Mouse (Mus musculus) naive thymus-derived CD4-positive, alpha-beta T cell, adult 2 months (primary cell): ENCODE results near the gene Aldh8a1.
A peak's percentile ranks its signal among the peaks of the same experiment; 100 is the strongest.

Source experiments
- DNase-seq: peaks from one replicate; pipeline ENCODE4 v3.0.0-alpha.2; 2011; ENCODE audit warnings: low read depth

Gene Aldh8a1

GRCm38 (mm10) chr10:21376682-21377473 lies at the start of gene Aldh8a1:
Gene Aldh8a1, plus strand, starts transcription at chr10:21377291.
- no peak for DNase-seq

GRCm38 (mm10) chr10:21327605-21328135 lies 49.4 kb upstream of the Aldh8a1 start:
- peak; percentile 38 for DNase-seq

- no peak for DNase-seq
These were observed 42.6 kb upstream of the Aldh8a1 start for GRCm38 (mm10) chr10:21334349-21335105.

GRCm38 (mm10) chr10:21335534-21335933 lies 41.6 kb upstream of the Aldh8a1 start:
- DNase-seq: no peak

- peak; percentile 78 for DNase-seq
These were observed 39.9 kb upstream of the Aldh8a1 start for GRCm38 (mm10) chr10:21337191-21337590.

GRCm38 (mm10) chr10:21341706-21342105 lies 35.4 kb upstream of the Aldh8a1 start:
- no peak for DNase-seq

- no peak for DNase-seq
These were observed 34.6 kb upstream of the Aldh8a1 start for GRCm38 (mm10) chr10:21342331-21343005.

- DNase-seq: no peak
These were observed 29.8 kb upstream of the Aldh8a1 start for GRCm38 (mm10) chr10:21347332-21347731.

GRCm38 (mm10) chr10:21349449-21349848 lies 27.6 kb upstream of the Aldh8a1 start:
- no peak for DNase-seq

- DNase-seq: no peak
These were observed 27.1 kb upstream of the Aldh8a1 start for GRCm38 (mm10) chr10:21349946-21350345.

- no peak for DNase-seq
These were observed 26.3 kb upstream of the Aldh8a1 start for GRCm38 (mm10) chr10:21350531-21351515.

- DNase-seq: no peak
These were observed 25.3 kb upstream of the Aldh8a1 start for GRCm38 (mm10) chr10:21351766-21352165.

GRCm38 (mm10) chr10:21353890-21354289 lies 23.2 kb upstream of the Aldh8a1 start:
- no peak for DNase-seq

- DNase-seq: no peak
These were observed 22.6 kb upstream of the Aldh8a1 start for GRCm38 (mm10) chr10:21354506-21354905.

- no peak for DNase-seq
These were observed 19.1 kb upstream of the Aldh8a1 start for GRCm38 (mm10) chr10:21357986-21358385.

GRCm38 (mm10) chr10:21359086-21359485 lies 18.0 kb upstream of the Aldh8a1 start:
- DNase-seq: no peak

GRCm38 (mm10) chr10:21361871-21362270 lies 15.2 kb upstream of the Aldh8a1 start:
- no peak for DNase-seq

GRCm38 (mm10) chr10:21363297-21363696 lies 13.8 kb upstream of the Aldh8a1 start:
- no peak for DNase-seq

GRCm38 (mm10) chr10:21364946-21365345 lies 12.1 kb upstream of the Aldh8a1 start:
- no peak for DNase-seq

GRCm38 (mm10) chr10:21365897-21366296 lies 11.2 kb upstream of the Aldh8a1 start:
- DNase-seq: no peak

- no peak for DNase-seq
These were observed 10.6 kb upstream of the Aldh8a1 start for GRCm38 (mm10) chr10:21366471-21366870.
